Mouse (Mus musculus) heart, postnatal 0 days (tissue): ENCODE results near the gene Tfb1m.

ENCODE experiments used
- CTCF ChIP-seq: IDR thresholded peaks from 2 replicates; pipeline ENCODE4 v1.5.1; 2016; ENCODE audit warnings: antibody characterized with exemption, control low read depth, low read depth
- EP300 ChIP-seq: IDR thresholded peaks from 2 replicates; pipeline ENCODE4 v1.6.1; 2016; ENCODE audit warnings: antibody characterized with exemption, low read depth

- TF ChIP-seq CTCF, result no peak
- no peak for TF ChIP-seq EP300
These were observed 56.6 kb downstream of the Tfb1m start for GRCm38 (mm10) chr17:3500936-3501335.
